Mouse (Mus musculus) E14TG2a.4 (cell line): ENCODE measurements around the gene Azgp1.

Experiments
- CTCF ChIP-seq: conservative IDR thresholded peaks from 2 replicates; pipeline ENCODE4 v1.5.1; 2014; ENCODE audit warnings: low read length
- POU5F1 ChIP-seq: IDR thresholded peaks from 2 replicates; pipeline ENCODE4 v1.6.1; 2014; ENCODE audit warnings: low read length, borderline replicate concordance

GRCm38 (mm10) chr5:138016997-138017396 lies 35.7 kb downstream of the Azgp1 start:
- no peak for TF ChIP-seq CTCF
- TF ChIP-seq POU5F1 = no peak
